Mouse (Mus musculus) hindbrain, embryonic 11.5 days (tissue): ENCODE data around the gene Mtnr1a. TPM values are rescaled to one million over a fixed set of nuclear protein-coding genes. Genes with fewer than 3 reads are reported as not detected.
A peak's percentile ranks its signal among the peaks of the same experiment; 100 is the strongest.

Experiments
- ATAC-seq: fragments of 200-750 bp; cut with Nextera tagmentation; 2 replicates; pipeline ENCODE4 v1.8.0; 2017; ENCODE audit warnings: mild to moderate bottlenecking, moderate TSS enrichment, moderate library complexity; ENCODE audit not compliant: low FRiP score
- DNase-seq: peaks from one replicate; pipeline ENCODE4 v3.0.0-alpha.2; 2015; ENCODE audit warnings: low spot score
- H3K27ac ChIP-seq: fragments of 300-500 bp; sonication (generic); 2 replicates; pipeline ENCODE4 v1.5.1; 2014; ENCODE audit warnings: mild to moderate bottlenecking, low read depth, low read length
- H3K27me3 ChIP-seq: fragments of 300-500 bp; sonication (generic); 2 replicates; pipeline ENCODE4 v1.6.1; 2014; ENCODE audit warnings: mild to moderate bottlenecking, low read length, moderate library complexity, mixed read lengths; ENCODE audit not compliant: control insufficient read depth, insufficient read depth
- H3K36me3 ChIP-seq: fragments of 300-500 bp; sonication (generic); 2 replicates; pipeline ENCODE4 v1.6.1; 2014; ENCODE audit warnings: mild to moderate bottlenecking, low read length, moderate library complexity, mixed read lengths; ENCODE audit not compliant: control insufficient read depth, insufficient read depth
- H3K4me1 ChIP-seq: fragments of 300-500 bp; sonication (generic); replicated peaks from 2 replicates; pipeline ENCODE4 v1.6.1; 2014; ENCODE audit warnings: low read length, mixed read lengths; ENCODE audit not compliant: control insufficient read depth, insufficient read depth
- H3K4me2 ChIP-seq: fragments of 300-500 bp; sonication (generic); replicated peaks from 2 replicates; pipeline ENCODE4 v1.6.1; 2014; ENCODE audit warnings: mild to moderate bottlenecking, low read depth, low read length
- H3K4me3 ChIP-seq: fragments of 300-500 bp; sonication (generic); 2 replicates; pipeline ENCODE4 v1.5.1; 2014; ENCODE audit warnings: low read depth, low read length
- H3K9ac ChIP-seq: fragments of 300-500 bp; sonication (generic); 2 replicates; pipeline ENCODE4 v1.6.1; 2014; ENCODE audit warnings: low read depth, low read length
- H3K9me3 ChIP-seq: fragments of 300-500 bp; sonication (generic); 2 replicates; pipeline ENCODE4 v1.6.1; 2016; ENCODE audit warnings: low read length; ENCODE audit not compliant: control insufficient read depth
- WGBS: fragments of 180-500 bp; shearing (Covaris S2); extraction: QIAGEN DNeasy Blood & Tissue Kit; methylation state at CpG from one replicate; pipeline ENCODE4 v1.1.7; 2014; 5-methylcytosine and 5-hydroxymethylcytosine counted together
- polyA plus RNA-seq: library from polyadenylated mRNA; unstranded; fragments of >200 nt; fragmentation: Nextera tagmentation; extraction: Ambion mirVana; gene quantifications from 2 replicates; pipeline ENCODE4 v1.2.1, GENCODE M21; 2014

Gene Mtnr1a
- polyA plus RNA-seq, 1 experiment from 2014 or later: 0.31 TPM

- H3K36me3 ChIP-seq: peaks cover 5% of the 10 kb centered on the region; the same call in 1 of the 2 replicates
- WGBS: 86% methylated on average over 1 of the region's 1 CpGs
- no peak overlapping the region for H3K4me2 ChIP-seq
- no peaks in the 10 kb centered on the region for H3K9me3 ChIP-seq
- no peak overlapping the region for H3K9ac ChIP-seq
- H3K27ac ChIP-seq: no peak overlapping the region
- peak; percentile 38 for DNase-seq
- H3K4me3 ChIP-seq: no peak overlapping the region
- H3K27me3 ChIP-seq: no peaks in the 10 kb centered on the region
- peak; percentile 75; the same call in 1 of the 2 replicates for ATAC-seq
- no peaks in the 10 kb centered on the region for H3K4me1 ChIP-seq
Observed at GRCm38 (mm10) chr8:45052205-45052604, 16.7 kb upstream of the Mtnr1a start.

- ATAC-seq: no peak
Observed at GRCm38 (mm10) chr8:45052618-45053017, 16.3 kb upstream of the Mtnr1a start.

GRCm38 (mm10) chr8:45055500-45055899 lies 13.4 kb upstream of the Mtnr1a start:
- Histone ChIP-seq H3K36me3 (peaks cover 3% of the 10 kb centered on the region; the same call in 1 of the 2 replicates), H3K4me3 (no peak overlapping the region), H3K4me2 (no peak overlapping the region), H3K27me3 (no peaks in the 10 kb centered on the region), H3K9me3 (no peaks in the 10 kb centered on the region), H3K4me1 (no peaks in the 10 kb centered on the region), H3K27ac (no peak overlapping the region), H3K9ac (no peak overlapping the region)
- ATAC-seq: no peak
- no peak for DNase-seq
- WGBS: 91% methylated on average over 3 of the region's 3 CpGs

More at GRCm38 (mm10) chr8:45052618-45053017, 16.3 kb upstream of the Mtnr1a start:
- H3K9ac ChIP-seq: no peak overlapping the region
- no peaks in the 10 kb centered on the region for H3K27me3 ChIP-seq
- H3K4me2 ChIP-seq: no peak overlapping the region
- H3K27ac ChIP-seq: no peak overlapping the region
- no peaks in the 10 kb centered on the region for H3K4me1 ChIP-seq
- no peak overlapping the region for H3K4me3 ChIP-seq
- H3K9me3 ChIP-seq: no peaks in the 10 kb centered on the region
- WGBS: 89% methylated on average over 9 of the region's 9 CpGs
- H3K36me3 ChIP-seq: peaks cover 5% of the 10 kb centered on the region; the same call in 1 of the 2 replicates
- no peak for DNase-seq

- H3K27me3 ChIP-seq: no peaks in the 10 kb centered on the region
- H3K9me3 ChIP-seq: no peaks in the 10 kb centered on the region
- H3K27ac ChIP-seq: no peak overlapping the region
- no peak overlapping the region for H3K4me2 ChIP-seq
- 13% methylated on average over 2 of the region's 3 CpGs for WGBS
- no peak overlapping the region for H3K4me3 ChIP-seq
- ATAC-seq (no peak), DNase-seq (peak; percentile 43)
- H3K9ac ChIP-seq: no peak overlapping the region
- H3K4me1 ChIP-seq: no peaks in the 10 kb centered on the region
- no peaks in the 10 kb centered on the region for H3K36me3 ChIP-seq
Observed at GRCm38 (mm10) chr8:45056810-45057209, 12.1 kb upstream of the Mtnr1a start.

- H3K9ac ChIP-seq: no peak overlapping the region
- no peaks in the 10 kb centered on the region for H3K27me3 ChIP-seq
- DNase-seq (no peak), ATAC-seq (no peak)
- WGBS: 96% methylated on average over 2 of the region's 2 CpGs
- H3K4me2 ChIP-seq: no peak overlapping the region
- H3K4me1 ChIP-seq: no peaks in the 10 kb centered on the region
- no peak overlapping the region for H3K4me3 ChIP-seq
- no peaks in the 10 kb centered on the region for H3K36me3 ChIP-seq
- H3K9me3 ChIP-seq: no peaks in the 10 kb centered on the region
- no peak overlapping the region for H3K27ac ChIP-seq
Observed at GRCm38 (mm10) chr8:45060083-45060482, 8.9 kb upstream of the Mtnr1a start.

- Histone ChIP-seq H3K36me3 (no peaks in the 10 kb centered on the region), H3K4me1 (no peaks in the 10 kb centered on the region), H3K4me3 (no peak overlapping the region), H3K9ac (no peak overlapping the region), H3K27ac (no peak overlapping the region), H3K9me3 (no peaks in the 10 kb centered on the region), H3K27me3 (no peaks in the 10 kb centered on the region), H3K4me2 (no peak overlapping the region)
- ATAC-seq: no peak
- DNase-seq: no peak
- WGBS: 91% methylated on average over 11 of the region's 11 CpGs
Observed at GRCm38 (mm10) chr8:45062311-45062710, 6.6 kb upstream of the Mtnr1a start.

GRCm38 (mm10) chr8:45062982-45063924 lies 5.7 kb upstream of the Mtnr1a start:
- Histone ChIP-seq H3K9me3 (no peaks in the 10 kb centered on the region), H3K36me3 (no peaks in the 10 kb centered on the region), H3K4me3 (no peak overlapping the region), H3K27me3 (no peaks in the 10 kb centered on the region), H3K9ac (no peak overlapping the region), H3K27ac (no peak overlapping the region), H3K4me1 (no peaks in the 10 kb centered on the region), H3K4me2 (no peak overlapping the region)
- DNase-seq (no peak), ATAC-seq (no peak)
- 68% methylated on average over 25 of the region's 25 CpGs for WGBS

GRCm38 (mm10) chr8:45064197-45064869 lies 4.6 kb upstream of the Mtnr1a start:
- Histone ChIP-seq H3K9me3 (no peaks in the 10 kb centered on the region), H3K4me3 (no peak overlapping the region), H3K27ac (0 out of 2 replicates have a peak overlapping the region, but pooled peaks have one; percentile 42), H3K27me3 (no peaks in the 10 kb centered on the region), H3K36me3 (no peaks in the 10 kb centered on the region), H3K4me2 (no peak overlapping the region), H3K9ac (no peak overlapping the region), H3K4me1 (no peaks in the 10 kb centered on the region)
- 22% methylated on average over 8 of the region's 8 CpGs for WGBS
- ATAC-seq (peak; percentile 77), DNase-seq (peak; percentile 62)
